Mouse (Mus musculus): ENCODE results near the gene Spata25. TPM values are rescaled to one million over a fixed set of nuclear protein-coding genes. Genes with fewer than 3 reads are reported as not detected.
A peak's percentile ranks its signal among the peaks of the same experiment; 100 is the strongest.
"Not testable (repeated sequence)": the region's sequence is repeated elsewhere in the genome, so short reads cannot be mapped to it uniquely, and the experiment has no call there.

Gene Spata25
- polyA plus RNA-seq, 1 experiment from 2014 or later, result not detected

DNA sequence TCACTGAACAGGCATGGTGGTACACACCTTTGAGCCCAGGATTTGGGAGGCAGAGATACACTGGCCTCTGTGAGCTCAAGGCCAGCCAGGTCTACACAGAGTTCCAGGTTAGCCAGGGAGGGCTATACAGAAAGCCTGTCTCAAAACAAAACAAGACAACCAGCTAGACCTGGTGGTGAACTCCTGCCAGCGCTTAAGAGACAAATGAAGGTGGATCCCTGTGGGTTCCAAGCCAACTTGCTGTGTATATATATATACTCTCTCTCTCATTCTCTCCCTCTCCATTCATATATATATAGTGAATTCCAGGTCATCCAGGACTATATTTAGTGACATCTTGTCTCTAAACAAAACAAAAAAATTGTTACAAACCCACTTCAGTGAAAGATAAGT, 24.4 kb downstream of the Spata25 start:
- Histone ChIP-seq H3K36me3 (peaks cover 39% of the 10 kb centered on the region), H3K9me3 (replicated peaks) (no peaks in the 10 kb centered on the region), H3K4me3 (replicated peaks) (peak overlapping the region; percentile 92), H3K27me3 (no peaks in the 10 kb centered on the region), H3K9ac (peak overlapping the region; percentile 83), H3K4me1 (peaks cover 30% of the 10 kb centered on the region), H3K4me2 (replicated peaks) (peak overlapping the region; percentile 63), H3K27ac (replicated peaks) (peak overlapping the region; percentile 89; the same call in 1 of the 2 replicates)
- 77% methylated on average over 1 of the region's 1 CpGs for WGBS
- no peak for ATAC-seq (ENCODE audit: insufficient number of reproducible peaks, low FRiP score, low TSS enrichment, low read depth)

DNA sequence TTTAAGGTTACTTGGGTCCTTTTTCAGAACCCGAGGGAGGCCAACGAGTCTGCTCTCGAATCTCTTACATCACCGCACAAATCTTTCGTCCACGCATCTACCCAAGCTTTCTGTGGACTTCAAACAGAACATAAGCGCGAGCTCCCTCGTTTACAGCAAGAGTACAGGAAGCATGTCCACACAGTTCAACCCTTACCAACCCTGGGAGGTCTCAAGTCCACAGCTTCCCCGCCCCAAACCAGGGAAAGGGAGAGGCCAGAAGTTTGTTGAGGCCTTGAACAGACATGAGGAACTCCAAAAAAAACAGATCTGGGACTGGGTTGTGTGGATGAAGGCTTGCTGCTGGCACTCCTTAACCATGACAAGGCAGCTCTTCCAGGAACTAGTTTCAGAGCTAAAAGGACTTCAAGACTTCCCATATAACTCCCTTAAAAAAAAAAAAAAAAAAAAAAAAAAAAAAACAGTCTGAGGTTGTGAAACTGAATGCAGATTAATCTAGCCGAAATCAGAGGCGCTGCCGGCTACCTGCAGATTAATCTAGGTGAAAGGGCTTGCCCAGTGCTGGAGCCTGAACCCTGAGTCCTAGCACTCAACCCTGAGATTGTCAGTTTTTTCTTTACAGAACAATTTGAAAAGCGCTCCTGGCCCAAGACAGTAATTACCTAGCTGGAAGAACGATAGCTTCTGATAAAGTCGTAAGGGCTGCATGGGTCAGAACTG, 25.0 kb downstream of the Spata25 start:
- Histone ChIP-seq H3K36me3 (peaks cover 39% of the 10 kb centered on the region), H3K9me3 (replicated peaks) (no peaks in the 10 kb centered on the region), H3K9ac (peak overlapping the region; percentile 21; the same call in 1 of the 2 replicates), H3K27ac (replicated peaks) (no peak overlapping the region), H3K4me1 (peaks cover 30% of the 10 kb centered on the region), H3K4me2 (replicated peaks) (peak overlapping the region; percentile 63), H3K4me3 (replicated peaks) (peak overlapping the region; percentile 92), H3K27me3 (no peaks in the 10 kb centered on the region)
- ATAC-seq (ENCODE audit: insufficient number of reproducible peaks, low FRiP score, low TSS enrichment, low read depth), result no peak
- WGBS, result 86% methylated on average over 16 of the region's 16 CpGs

GRCm38 (mm10) chr2:164800252-164801004, 27.9 kb downstream of the Spata25 start:
- no peak overlapping the region for H3K9ac ChIP-seq
- H3K4me1 ChIP-seq, result peaks cover 18% of the 10 kb centered on the region
- H3K4me3 ChIP-seq (replicated peaks), result no peak overlapping the region
- no peak overlapping the region for H3K27ac ChIP-seq (replicated peaks)
- H3K27me3 ChIP-seq, result no peaks in the 10 kb centered on the region
- H3K36me3 ChIP-seq, result peaks cover 61% of the 10 kb centered on the region
- WGBS, result 88% methylated on average over 13 of the region's 13 CpGs
- H3K9me3 ChIP-seq (replicated peaks), result no peaks in the 10 kb centered on the region
- ATAC-seq (ENCODE audit: insufficient number of reproducible peaks, low FRiP score, low TSS enrichment, low read depth), result no peak
- no peak overlapping the region for H3K4me2 ChIP-seq (replicated peaks)

DNA sequence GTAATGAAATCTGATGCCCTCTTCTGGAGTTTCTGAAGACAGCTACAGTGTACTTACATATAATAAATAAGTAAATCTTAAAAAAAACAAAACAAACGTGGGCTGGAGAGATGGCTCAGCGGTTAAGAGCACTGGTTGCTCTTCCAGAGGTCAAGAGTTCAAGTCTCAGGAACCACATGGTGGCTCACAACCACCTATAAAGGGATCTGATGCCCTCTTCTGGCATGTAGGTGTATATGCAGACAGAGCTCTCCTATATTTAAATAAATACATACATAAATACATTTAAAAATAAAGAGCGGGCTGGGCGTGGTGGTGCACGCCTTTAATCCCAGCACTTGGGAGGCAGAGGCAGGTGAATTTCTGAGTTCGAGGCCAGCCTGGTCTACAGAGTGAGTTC, 29.8 kb downstream of the Spata25 start:
- not testable (repeated sequence) for ATAC-seq (ENCODE audit: insufficient number of reproducible peaks, low FRiP score, low TSS enrichment, low read depth); H3K27me3 ChIP-seq; H3K9me3 ChIP-seq (replicated peaks); H3K4me3 ChIP-seq (replicated peaks); H3K4me2 ChIP-seq (replicated peaks); H3K27ac ChIP-seq (replicated peaks); H3K4me1 ChIP-seq; H3K9ac ChIP-seq
- 76% methylated on average over 6 of the region's 6 CpGs for WGBS
- H3K36me3 ChIP-seq, result peaks cover 74% of the 10 kb centered on the region

GRCm38 (mm10) chr2:164795868-164796267, 32.5 kb downstream of the Spata25 start:
- no peak overlapping the region for H3K9ac ChIP-seq
- H3K27me3 ChIP-seq, result no peaks in the 10 kb centered on the region
- no peak for ATAC-seq (ENCODE audit: insufficient number of reproducible peaks, low FRiP score, low TSS enrichment, low read depth)
- H3K4me2 ChIP-seq (replicated peaks), result no peak overlapping the region
- no peak overlapping the region for H3K27ac ChIP-seq (replicated peaks)
- H3K36me3 ChIP-seq, result peaks cover 82% of the 10 kb centered on the region
- 72% methylated on average over 4 of the region's 4 CpGs for WGBS
- no peaks in the 10 kb centered on the region for H3K4me1 ChIP-seq
- H3K4me3 ChIP-seq (replicated peaks), result no peak overlapping the region
- no peaks in the 10 kb centered on the region for H3K9me3 ChIP-seq (replicated peaks)

- no peaks in the 10 kb centered on the region for H3K9me3 ChIP-seq (replicated peaks)
- no peak overlapping the region for H3K4me3 ChIP-seq (replicated peaks)
- peaks cover 76% of the 10 kb centered on the region for H3K36me3 ChIP-seq
- H3K27ac ChIP-seq (replicated peaks), result no peak overlapping the region
- 30% methylated on average over 5 of the region's 5 CpGs for WGBS
- no peak overlapping the region for H3K4me2 ChIP-seq (replicated peaks)
- H3K27me3 ChIP-seq, result no peaks in the 10 kb centered on the region
- no peak overlapping the region for H3K9ac ChIP-seq
- ATAC-seq (ENCODE audit: insufficient number of reproducible peaks, low FRiP score, low TSS enrichment, low read depth), result 0 out of 2 replicates have a peak, but pooled peaks have one; percentile 45
- no peaks in the 10 kb centered on the region for H3K4me1 ChIP-seq
Measured at GRCm38 (mm10) chr2:164794293-164794692, 34.0 kb downstream of the Spata25 start.

DNA sequence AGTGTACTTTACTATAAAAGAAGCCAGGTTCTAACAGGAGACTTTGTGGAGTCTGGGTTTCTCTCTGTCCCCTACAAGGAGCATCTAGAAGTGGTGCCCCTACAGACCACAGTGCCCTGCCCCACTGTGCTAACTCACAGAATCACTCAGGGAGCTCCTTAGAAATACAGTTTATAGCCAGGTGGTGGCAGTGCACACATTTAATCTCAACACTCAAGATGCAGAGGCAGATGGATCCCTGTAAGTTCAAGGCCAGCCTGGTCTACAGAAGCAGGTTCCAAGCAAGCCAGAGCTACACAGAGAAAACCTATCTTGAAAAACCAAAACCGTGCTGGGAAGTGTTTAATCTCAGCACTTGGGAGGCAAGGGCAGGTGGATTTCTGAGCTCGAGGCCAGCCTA, 34.6 kb downstream of the Spata25 start:
- Histone ChIP-seq H3K4me2 (replicated peaks) (no peak overlapping the region), H3K9me3 (replicated peaks) (no peaks in the 10 kb centered on the region), H3K27ac (replicated peaks) (no peak overlapping the region), H3K36me3 (peaks cover 73% of the 10 kb centered on the region), H3K27me3 (no peaks in the 10 kb centered on the region), H3K4me3 (replicated peaks) (no peak overlapping the region), H3K4me1 (peaks cover 3% of the 10 kb centered on the region; the same call in 1 of the 2 replicates), H3K9ac (no peak overlapping the region)
- no peak for ATAC-seq (ENCODE audit: insufficient number of reproducible peaks, low FRiP score, low TSS enrichment, low read depth)
- 81% methylated on average over 2 of the region's 2 CpGs for WGBS

DNA sequence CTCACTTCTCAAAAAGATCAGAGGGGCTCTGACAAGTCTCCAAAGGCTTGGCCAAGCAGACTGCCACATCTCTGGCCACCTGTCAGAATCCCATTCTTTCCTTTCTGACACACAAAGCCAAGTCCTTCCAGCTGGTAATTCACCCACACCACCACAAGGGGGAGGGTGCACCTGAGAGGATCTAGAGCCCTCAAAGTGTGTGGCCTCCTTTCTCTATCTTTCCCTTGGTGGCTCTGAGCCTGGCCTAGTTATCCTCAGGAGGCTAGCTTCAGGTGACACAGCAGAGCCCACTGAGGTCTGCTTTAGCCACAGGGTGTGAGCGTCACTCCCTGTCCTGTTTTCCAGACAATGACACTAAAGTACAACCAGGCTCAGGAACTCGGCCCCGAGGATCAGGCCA, 35.1 kb downstream of the Spata25 start:
- no peak overlapping the region for H3K9ac ChIP-seq
- WGBS, result 80% methylated on average over 3 of the region's 3 CpGs
- no peak for ATAC-seq (ENCODE audit: insufficient number of reproducible peaks, low FRiP score, low TSS enrichment, low read depth)
- H3K27me3 ChIP-seq, result no peaks in the 10 kb centered on the region
- H3K4me3 ChIP-seq (replicated peaks), result no peak overlapping the region
- H3K27ac ChIP-seq (replicated peaks), result no peak overlapping the region
- peaks cover 69% of the 10 kb centered on the region for H3K36me3 ChIP-seq
- no peaks in the 10 kb centered on the region for H3K9me3 ChIP-seq (replicated peaks)
- no peak overlapping the region for H3K4me2 ChIP-seq (replicated peaks)
- peaks cover 8% of the 10 kb centered on the region; the same call in 1 of the 2 replicates for H3K4me1 ChIP-seq

DNA sequence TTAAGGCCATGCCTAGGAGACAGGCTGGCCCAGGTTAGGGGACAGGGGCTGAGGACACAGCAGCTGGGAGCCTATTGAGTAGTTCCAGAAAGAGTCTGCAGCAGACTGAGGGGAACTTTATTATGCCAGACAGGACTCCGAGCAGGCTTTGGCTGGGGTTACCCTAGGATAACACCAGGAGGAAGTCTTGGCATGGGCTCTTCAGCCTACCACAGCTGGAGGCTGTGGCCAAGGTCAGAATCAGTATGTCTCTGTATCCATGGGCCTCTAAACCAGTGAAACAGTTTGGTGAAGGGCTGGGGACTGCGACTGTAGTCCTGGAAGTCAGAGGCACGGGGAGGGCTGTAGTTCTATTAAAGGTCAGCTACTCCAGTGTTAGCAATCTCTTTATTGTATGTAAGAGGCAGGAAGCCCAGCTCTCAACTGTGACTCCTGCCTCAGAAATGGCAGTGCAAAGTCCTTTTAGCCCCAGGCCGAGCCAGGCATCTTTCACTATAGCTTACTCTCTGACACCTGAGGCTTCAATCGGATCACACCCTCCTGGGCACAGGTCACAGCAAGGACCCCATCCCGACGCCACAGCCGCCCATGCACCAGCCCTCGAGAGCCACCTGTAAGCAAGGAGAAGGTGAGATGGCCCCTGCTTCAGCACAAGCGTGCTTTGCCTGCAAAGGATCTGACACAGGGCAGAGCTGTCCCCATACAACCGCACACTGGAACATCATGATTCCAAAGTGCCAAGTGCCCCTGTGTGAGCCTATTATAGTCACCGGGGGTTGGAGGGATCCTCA, 35.7 kb downstream of the Spata25 start:
- Histone ChIP-seq H3K9me3 (replicated peaks) (no peaks in the 10 kb centered on the region), H3K27me3 (no peaks in the 10 kb centered on the region), H3K36me3 (peaks cover 65% of the 10 kb centered on the region), H3K4me3 (replicated peaks) (no peak overlapping the region), H3K27ac (replicated peaks) (no peak overlapping the region), H3K4me2 (replicated peaks) (no peak overlapping the region), H3K4me1 (peaks cover 12% of the 10 kb centered on the region), H3K9ac (no peak overlapping the region)
- WGBS, result 90% methylated on average over 12 of the region's 12 CpGs
- ATAC-seq (ENCODE audit: insufficient number of reproducible peaks, low FRiP score, low TSS enrichment, low read depth), result no peak

DNA sequence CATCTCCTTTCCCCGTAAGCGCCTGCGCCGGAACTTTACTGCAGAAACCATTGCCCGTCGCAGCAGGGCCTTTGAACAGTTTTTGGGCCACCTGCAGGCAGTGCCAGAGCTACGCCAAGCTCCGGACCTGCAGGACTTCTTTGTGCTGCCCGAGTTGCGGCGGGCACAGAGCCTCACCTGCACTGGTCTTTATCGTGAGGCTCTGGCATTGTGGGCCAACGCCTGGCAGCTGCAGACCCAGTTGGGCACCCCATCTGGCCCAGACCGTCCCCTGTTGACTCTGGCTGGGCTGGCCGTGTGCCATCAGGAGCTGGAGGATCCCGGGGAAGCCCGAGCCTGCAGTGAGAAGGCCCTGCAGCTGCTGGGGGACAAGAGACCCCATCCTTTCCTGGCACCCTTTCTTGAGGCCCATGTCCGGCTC, 36.5 kb downstream of the Spata25 start:
- H3K4me1 ChIP-seq, result peaks cover 20% of the 10 kb centered on the region
- H3K36me3 ChIP-seq, result peaks cover 62% of the 10 kb centered on the region
- 91% methylated on average over 18 of the region's 18 CpGs for WGBS
- no peak for ATAC-seq (ENCODE audit: insufficient number of reproducible peaks, low FRiP score, low TSS enrichment, low read depth)
- H3K9ac ChIP-seq, result no peak overlapping the region
- no peaks in the 10 kb centered on the region for H3K9me3 ChIP-seq (replicated peaks)
- H3K27me3 ChIP-seq, result no peaks in the 10 kb centered on the region
- no peak overlapping the region for H3K4me2 ChIP-seq (replicated peaks)
- H3K4me3 ChIP-seq (replicated peaks), result no peak overlapping the region
- H3K27ac ChIP-seq (replicated peaks), result no peak overlapping the region

DNA sequence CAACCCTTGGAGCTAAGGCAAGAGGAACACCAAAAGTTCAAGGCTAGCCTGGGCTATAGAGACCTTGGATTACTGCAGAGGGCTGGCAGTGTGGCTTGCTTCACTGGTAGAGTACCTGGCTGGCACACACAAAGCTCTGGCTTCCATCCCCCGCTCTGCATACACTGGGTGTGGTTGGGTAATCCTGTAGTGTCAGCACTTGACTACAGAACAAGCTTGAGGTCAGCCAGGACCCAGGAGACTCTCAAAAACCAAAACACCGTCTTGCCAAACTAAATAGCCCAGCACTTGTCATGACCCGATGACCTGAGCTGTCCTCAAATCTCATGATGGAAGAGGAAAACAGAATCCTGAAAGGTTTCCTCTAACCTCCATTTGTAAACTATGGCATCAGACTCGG, 37.9 kb downstream of the Spata25 start:
- WGBS, result 79% methylated on average over 4 of the region's 4 CpGs
- Histone ChIP-seq H3K9me3 (replicated peaks) (no peaks in the 10 kb centered on the region), H3K9ac (no peak overlapping the region), H3K27me3 (no peaks in the 10 kb centered on the region), H3K4me2 (replicated peaks) (no peak overlapping the region), H3K4me3 (replicated peaks) (no peak overlapping the region), H3K36me3 (peaks cover 48% of the 10 kb centered on the region), H3K4me1 (peaks cover 24% of the 10 kb centered on the region), H3K27ac (replicated peaks) (no peak overlapping the region)
- no peak for ATAC-seq (ENCODE audit: insufficient number of reproducible peaks, low FRiP score, low TSS enrichment, low read depth)

Measured in embryonic facial prominence, embryonic 15.5 days (tissue).